Mouse (Mus musculus) activated CD4-positive, CD25-positive, alpha-beta regulatory T cell, adult 9 weeks (primary cell): ENCODE data around the gene Myrip. TPM values are rescaled to one million over a fixed set of nuclear protein-coding genes. Genes with fewer than 3 reads are reported as not detected.

Source experiments
- polyA plus RNA-seq: library from polyadenylated mRNA; unstranded; fragments of 100-300 nt; shearing (Covaris generic); gene quantifications from one replicate; pipeline ENCODE4 v1.2.1, GENCODE M21; 2017

Gene Myrip
- polyA plus RNA-seq, result not detected

DNA sequence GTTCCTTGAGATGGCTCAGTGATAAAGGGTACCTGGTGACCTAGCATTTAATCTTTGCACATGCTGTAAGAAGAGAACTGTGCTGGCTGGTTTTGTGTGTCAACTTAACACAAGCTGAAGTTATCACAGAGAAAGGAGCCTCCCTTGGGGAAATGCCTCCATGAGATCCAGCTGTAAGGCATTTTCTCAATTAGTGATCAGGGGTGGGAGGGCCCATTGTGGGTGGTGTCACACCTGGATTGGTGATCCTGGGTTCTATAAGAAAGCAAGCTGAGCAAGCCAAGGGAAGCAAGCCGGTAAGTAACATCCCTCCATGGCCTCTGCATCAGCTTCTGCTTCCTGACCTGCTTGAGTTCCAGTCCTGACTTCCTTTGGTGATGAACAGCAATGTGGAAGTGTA is at the start of gene Myrip:
Myrip (plus strand) TSS at position 301 of the 400 bp plus-strand sequence.

DNA sequence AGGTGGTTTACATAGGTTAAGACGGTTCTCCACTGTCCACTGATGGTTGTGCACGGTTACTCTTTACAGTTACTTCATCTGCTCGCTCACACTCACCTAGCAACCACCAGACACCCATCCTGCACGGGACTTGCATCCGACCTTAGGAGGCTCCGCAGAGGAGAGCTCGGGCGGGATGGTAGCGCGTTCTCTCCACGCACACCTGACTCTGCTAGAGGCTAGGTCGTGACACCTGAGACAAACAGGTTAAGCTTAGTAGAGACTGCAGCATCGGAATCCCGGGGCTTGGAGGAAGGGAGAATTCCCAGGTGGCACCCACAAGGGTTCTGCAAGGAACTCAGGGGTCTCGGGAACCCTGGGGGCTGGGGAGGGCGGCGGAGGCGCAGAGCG is 190.7 kb downstream of the Myrip start, which contains the start of gene Eif1b:
Eif1b (plus strand) TSS at position 223 of the 390 bp plus-strand sequence.

Other genes starting within 250 kb of the Myrip start
- gene Cx3cr1, start 231.6 kb upstream of the Myrip start, polyA plus RNA-seq, result 0.23 TPM
- gene Ccr8, start 209.4 kb upstream of the Myrip start, polyA plus RNA-seq, result 93.2 TPM
- gene Slc25a38, start 191.1 kb upstream of the Myrip start, polyA plus RNA-seq, result 51.5 TPM
- 2,080 TPM for gene Rpsa, start 173.8 kb upstream of the Myrip start, polyA plus RNA-seq
- gene Mobp, start 151.8 kb upstream of the Myrip start, polyA plus RNA-seq, result not detected
- gene Eif1b, start 190.7 kb downstream of the Myrip start, polyA plus RNA-seq, result 97.5 TPM
- gene Entpd3, start 238.3 kb downstream of the Myrip start, polyA plus RNA-seq, result not detected